Mouse (Mus musculus) cerebellum, adult 2 months (tissue): Measurements from ENCODE around the gene Phactr4. TPM values are rescaled to one million over a fixed set of nuclear protein-coding genes. Genes with fewer than 3 reads are reported as not detected.
A peak's percentile ranks its signal among the peaks of the same experiment; 100 is the strongest.

ENCODE experiments used
- DNase-seq, 2 experiments: peaks; one replicate each; pipeline ENCODE4 v3.0.0; 2021
- H3K27ac ChIP-seq: fragments of 200-500 bp; 2 replicates; pipeline ENCODE4 v1.5.1; 2012; ENCODE audit warnings: low read length, control low read depth, inconsistent platforms; ENCODE audit not compliant: insufficient read depth
- H3K27me3 ChIP-seq: fragments of 200-500 bp; 2 replicates; pipeline ENCODE4 v1.6.1; 2012; ENCODE audit warnings: inconsistent platforms, mild to moderate bottlenecking, low read length, moderate library complexity; ENCODE audit not compliant: control insufficient read depth, insufficient read depth
- H3K4me1 ChIP-seq: fragments of 200-500 bp; 2 replicates; pipeline ENCODE4 v1.6.1; 2011; ENCODE audit warnings: low read length; ENCODE audit not compliant: control insufficient read depth, insufficient read depth
- H3K4me3 ChIP-seq: fragments of 200-500 bp; replicated peaks from 2 replicates; pipeline ENCODE3; 2011; ENCODE audit warnings: mild to moderate bottlenecking, low read depth, low read length, control low read depth; ENCODE audit not compliant: insufficient read depth
- CTCF ChIP-seq: fragments of 200-500 bp; IDR thresholded peaks from 2 replicates; pipeline ENCODE4 v1.5.1; 2011; ENCODE audit warnings: low read depth, mild to moderate bottlenecking, control low read depth, low read length, moderate library complexity, borderline replicate concordance; ENCODE audit not compliant: insufficient read depth
- POLR2A ChIP-seq: fragments of 200-500 bp; IDR thresholded peaks from 2 replicates; pipeline ENCODE4 v1.6.1; 2011; ENCODE audit warnings: low read length, control low read depth, borderline replicate concordance; ENCODE audit not compliant: insufficient read depth
- WGBS: fragments of 180-500 bp; shearing (Covaris S2); methylation state at CpG from one replicate; pipeline ENCODE4 v1.1.7; 2018; 5-methylcytosine and 5-hydroxymethylcytosine counted together
- polyA plus RNA-seq: library from polyadenylated mRNA; depleted of rRNA; stranded (reverse); fragments of >200 nt; gene quantifications from 2 replicates; pipeline ENCODE4 v1.2.3, GENCODE M21; 2012

Gene Phactr4
- polyA plus RNA-seq, 1 experiment = 10.7 TPM

DNA sequence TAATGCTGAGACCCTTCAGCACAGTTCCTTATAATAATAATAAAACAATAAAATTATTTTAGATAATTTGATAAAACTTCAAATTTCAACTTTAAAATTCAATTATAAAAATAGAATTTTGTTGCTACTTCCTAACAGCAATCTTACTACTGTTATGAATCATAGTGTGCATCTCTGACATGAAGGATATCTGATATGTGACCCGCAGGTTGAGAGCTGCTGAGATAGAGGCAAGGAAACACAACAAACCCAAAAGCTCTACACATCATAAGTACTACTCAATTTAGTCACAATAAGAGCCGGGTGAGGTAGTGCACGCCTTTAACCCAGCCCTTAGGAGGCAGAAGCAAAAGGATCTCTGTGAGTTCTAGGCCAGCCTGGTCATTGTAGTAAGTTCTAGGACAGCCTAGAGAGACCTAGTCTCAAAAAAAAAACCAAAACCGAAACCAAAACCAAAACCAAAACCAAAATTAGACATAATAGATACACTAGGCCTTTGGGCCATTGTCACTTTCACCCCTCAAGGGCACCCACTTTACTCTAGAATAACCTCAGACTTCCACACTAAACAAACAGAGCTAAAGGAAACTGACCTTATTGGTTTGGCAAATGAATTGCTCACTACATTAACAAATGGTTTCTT is 12.6 kb downstream of the Phactr4 start:
- no peak overlapping the region for H3K4me3 ChIP-seq
- no peaks in the 10 kb centered on the region for H3K4me1 ChIP-seq
- no peaks in the 10 kb centered on the region for H3K27me3 ChIP-seq
- no peak overlapping the region for H3K27ac ChIP-seq
- TF ChIP-seq POLR2A (no peak), CTCF (no peak)
- 93% methylated on average over 4 of the region's 4 CpGs for WGBS
- DNase-seq = no peak

DNA sequence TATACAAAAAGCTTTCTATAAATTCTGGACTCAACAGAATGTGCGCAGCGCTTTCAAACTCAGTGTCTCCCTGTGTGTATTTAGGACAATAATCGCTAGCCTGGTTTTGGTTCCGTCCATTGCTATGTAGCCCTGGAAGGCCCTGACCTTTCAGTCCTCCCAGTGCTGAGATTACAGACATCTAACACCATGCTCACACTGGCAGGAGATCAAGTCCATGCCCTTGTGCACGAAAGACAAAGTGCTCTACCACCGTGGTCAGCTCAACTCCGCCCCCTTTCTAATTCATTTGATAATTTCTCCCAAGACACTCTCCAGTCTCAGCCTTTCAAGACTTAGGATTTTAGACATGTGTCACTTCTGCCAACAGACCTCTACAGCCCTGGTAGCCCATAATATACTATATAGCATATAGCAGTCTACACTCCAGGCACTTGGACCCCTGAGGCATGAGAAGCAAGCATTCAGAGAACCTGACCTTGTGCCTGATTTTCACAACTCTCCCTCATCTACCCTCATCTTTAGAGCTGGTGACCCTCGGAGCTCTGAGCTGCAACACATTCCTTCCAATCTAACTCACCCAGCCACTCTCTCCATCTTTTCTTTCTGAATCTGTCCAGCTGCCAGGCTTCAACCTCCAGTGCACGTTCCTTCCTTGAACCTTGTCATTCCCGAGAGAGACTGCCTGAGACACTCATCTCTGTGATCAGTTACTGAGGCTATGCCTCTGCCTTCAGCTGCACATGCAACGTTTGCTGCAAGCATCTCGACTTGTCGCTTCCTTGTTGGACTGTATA is 15.7 kb downstream of the Phactr4 start:
- TF ChIP-seq CTCF (no peak), POLR2A (no peak)
- DNase-seq = no peak
- Histone ChIP-seq H3K4me1 (no peaks in the 10 kb centered on the region), H3K4me3 (no peak overlapping the region), H3K27me3 (no peaks in the 10 kb centered on the region), H3K27ac (no peak overlapping the region)
- WGBS = 73% methylated on average over 13 of the region's 13 CpGs

DNA sequence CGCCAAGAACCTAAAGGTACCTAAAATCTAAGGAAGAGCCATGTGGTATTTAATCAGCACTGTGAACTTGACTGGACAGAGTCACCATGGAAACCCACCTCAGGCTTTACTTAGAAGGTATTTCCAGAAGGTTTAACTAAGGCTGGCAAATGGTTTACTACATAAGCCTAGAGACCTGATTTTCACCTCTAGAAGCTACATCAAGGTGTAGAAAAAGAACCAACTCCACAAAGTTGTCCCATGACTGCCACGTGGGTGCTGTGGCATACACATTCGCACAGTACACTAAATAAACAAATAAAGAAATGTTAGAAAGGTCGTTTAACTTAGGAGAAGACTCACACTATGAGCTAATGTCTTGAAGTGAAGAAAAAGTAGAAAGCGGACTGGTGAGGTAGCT is 17.7 kb downstream of the Phactr4 start:
- Histone ChIP-seq H3K4me1 (no peaks in the 10 kb centered on the region), H3K27ac (no peak overlapping the region), H3K4me3 (no peak overlapping the region), H3K27me3 (no peaks in the 10 kb centered on the region)
- TF ChIP-seq POLR2A = no peak
- no peak for TF ChIP-seq CTCF
- no peak for DNase-seq
- 87% methylated on average over 5 of the region's 5 CpGs for WGBS

DNA sequence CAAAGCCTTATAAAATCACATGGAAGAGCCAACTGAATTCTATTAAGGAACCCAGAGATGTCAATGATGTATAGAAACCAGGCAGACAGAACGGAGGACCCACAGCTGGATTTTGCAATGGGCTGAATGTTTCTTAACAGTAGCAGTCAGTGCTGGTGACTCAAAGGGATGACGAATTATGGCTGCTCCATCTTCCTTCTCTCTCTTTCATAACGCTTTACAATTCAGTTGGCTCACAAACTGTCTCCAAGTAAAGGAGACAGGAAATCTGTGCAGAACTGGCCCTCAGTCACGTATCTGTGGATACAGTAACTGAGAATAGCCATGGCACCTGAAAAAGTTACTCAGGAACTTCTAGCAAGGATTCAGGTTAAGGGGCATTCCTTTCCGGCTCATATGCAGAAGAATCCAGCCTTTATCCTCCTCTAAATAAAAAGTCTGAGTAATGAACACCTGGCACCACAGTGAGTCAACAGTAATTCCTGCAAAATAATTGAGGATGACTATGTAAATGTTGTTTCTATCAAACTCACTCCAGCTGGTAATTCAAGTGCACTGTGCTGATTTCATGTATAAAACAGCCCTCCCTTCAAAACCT is 19.1 kb downstream of the Phactr4 start:
- no peaks in the 10 kb centered on the region for H3K4me1 ChIP-seq
- no peak for TF ChIP-seq POLR2A
- TF ChIP-seq CTCF = no peak
- H3K27me3 ChIP-seq = no peaks in the 10 kb centered on the region
- H3K4me3 ChIP-seq = no peak overlapping the region
- no peak overlapping the region for H3K27ac ChIP-seq
- DNase-seq = no peak
- WGBS = 80% methylated on average over 5 of the region's 5 CpGs

DNA sequence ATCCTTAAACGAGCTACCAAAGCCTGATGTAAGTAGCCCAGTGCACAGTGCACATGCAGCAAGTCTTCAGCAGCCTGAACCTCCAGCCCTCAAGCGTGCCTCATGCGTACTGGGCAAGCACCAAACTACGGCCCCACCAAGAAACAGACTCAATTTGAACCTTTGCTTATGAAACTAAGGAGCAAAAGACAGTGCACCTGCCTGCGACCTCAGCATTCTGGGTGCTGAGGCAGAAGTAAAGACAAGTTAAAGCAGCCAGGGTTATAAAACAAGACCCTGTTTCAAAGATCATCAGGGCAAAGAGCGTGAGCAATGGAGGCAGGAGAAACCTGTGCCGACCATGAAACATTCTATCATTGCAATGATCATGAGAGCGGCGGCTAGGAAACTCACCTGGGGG is 21.3 kb downstream of the Phactr4 start:
- TF ChIP-seq CTCF (no peak), POLR2A (no peak)
- DNase-seq = no peak
- WGBS = 96% methylated on average over 9 of the region's 9 CpGs
- H3K4me3 ChIP-seq = no peak overlapping the region
- H3K27me3 ChIP-seq = no peaks in the 10 kb centered on the region
- H3K4me1 ChIP-seq = no peaks in the 10 kb centered on the region
- H3K27ac ChIP-seq = no peak overlapping the region

DNA sequence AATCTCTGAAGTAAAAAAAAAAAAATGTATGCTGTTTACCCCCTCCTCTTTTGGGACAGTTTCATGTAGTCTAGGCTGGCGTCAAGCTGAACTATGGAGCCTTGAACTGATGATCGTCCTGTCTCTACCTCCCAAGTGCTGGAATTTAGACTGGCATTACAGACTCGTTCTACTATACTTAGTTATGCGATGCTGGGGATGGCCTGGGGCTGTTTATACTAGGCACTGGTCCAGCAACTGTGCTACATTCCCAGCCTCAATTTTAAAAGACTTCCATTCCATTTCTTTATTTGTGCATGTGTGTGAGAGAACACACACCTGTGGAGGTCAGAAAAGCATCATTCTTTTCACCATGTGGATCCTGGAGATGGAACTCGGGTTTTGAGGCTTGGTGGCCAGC is 23.4 kb downstream of the Phactr4 start:
- Histone ChIP-seq H3K27me3 (no peaks in the 10 kb centered on the region), H3K4me3 (no peak overlapping the region), H3K4me1 (no peaks in the 10 kb centered on the region), H3K27ac (no peak overlapping the region)
- TF ChIP-seq CTCF = no peak
- TF ChIP-seq POLR2A = no peak
- no peak for DNase-seq
- WGBS = 67% methylated on average over 5 of the region's 5 CpGs

DNA sequence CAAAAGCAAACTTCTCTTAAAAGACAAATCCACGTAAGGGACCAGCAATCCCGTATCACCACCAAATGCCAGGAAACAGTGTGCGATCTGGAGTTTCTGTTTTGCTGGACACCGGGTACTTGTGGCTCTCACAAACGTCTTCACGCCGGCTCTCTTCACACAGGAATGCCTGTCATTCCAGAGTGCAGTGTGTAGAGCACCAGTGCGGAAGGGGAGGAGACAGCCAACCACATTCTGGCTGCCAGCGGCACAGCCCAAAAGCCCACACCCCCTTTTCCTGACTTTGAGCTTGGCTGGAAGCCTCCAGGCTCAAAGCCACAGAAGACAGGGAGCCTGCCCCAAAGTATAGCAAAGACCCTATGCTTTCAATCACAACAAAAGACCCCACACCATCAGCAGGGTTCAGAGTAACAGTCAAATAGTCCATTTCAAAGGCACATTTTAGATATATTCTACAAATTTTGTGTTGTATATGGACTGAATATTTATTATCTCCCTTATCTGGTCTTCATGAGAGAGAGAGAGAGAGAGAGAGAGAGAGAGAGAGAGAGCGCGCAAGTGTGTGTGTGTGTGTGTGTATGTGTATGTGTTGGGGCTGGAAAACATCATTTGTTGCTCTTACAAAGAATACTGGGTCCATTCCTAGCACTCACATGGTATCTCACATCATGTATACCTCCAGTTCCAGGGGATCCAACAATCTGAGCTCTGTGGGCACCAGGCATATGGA is 24.1 kb downstream of the Phactr4 start:
- no peaks in the 10 kb centered on the region for H3K27me3 ChIP-seq

More for the DNA sequence above, 24.1 kb downstream of the Phactr4 start:
- Histone ChIP-seq H3K4me1 (no peaks in the 10 kb centered on the region), H3K27ac (no peak overlapping the region), H3K4me3 (no peak overlapping the region)
- peak in 1 of 2 experiments; percentile 5 for DNase-seq
- TF ChIP-seq POLR2A = no peak
- TF ChIP-seq CTCF = no peak
- 32% methylated on average over 11 of the region's 11 CpGs for WGBS
